Mouse (Mus musculus): ENCODE measurements around the gene Wiz.

DNA sequence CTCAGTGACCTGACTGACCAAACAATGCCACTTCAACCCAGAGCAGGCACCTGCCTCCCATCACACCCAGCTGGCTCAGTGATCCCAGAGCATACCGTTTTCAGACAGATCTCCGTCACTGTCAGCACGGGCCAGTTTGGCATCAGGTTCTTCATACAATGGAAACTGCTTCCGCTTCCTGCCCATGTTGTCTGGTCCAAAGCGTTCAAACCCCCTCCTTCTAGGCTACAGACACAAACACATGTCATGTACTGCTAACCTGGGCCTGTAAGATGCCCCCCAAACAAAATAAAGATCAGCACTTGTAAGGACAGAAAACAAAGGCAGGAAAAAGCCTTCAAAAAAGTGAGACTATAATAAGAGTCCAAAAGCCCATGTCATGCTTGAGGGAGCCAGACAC is 73.7 kb downstream of the Wiz start:
- TF ChIP-seq POLR2A (IDR thresholded peaks at IDR 0.05; ENCODE audit: insufficient read length, low read depth) (no peak), USF1 (IDR thresholded peaks at IDR 0.05; ENCODE audit: low read depth) (no peak), REST (IDR thresholded peaks at IDR 0.05; ENCODE audit: insufficient read depth, insufficient read length) (no peak)

Measured in myocyte (in vitro differentiated cells).